Mouse (Mus musculus): ENCODE results near the gene Arid2. TPM values are rescaled to one million over a fixed set of nuclear protein-coding genes. Genes with fewer than 3 reads are reported as not detected.

Gene Arid2
- polyA plus RNA-seq, 3 experiments from 2014 or later: 13.7 to 21.7 (median 17.0) TPM

GRCm38 (mm10) chr15:96345312-96345849 is 58.1 kb downstream of the Arid2 start:
- ATAC-seq: no peak

GRCm38 (mm10) chr15:96351432-96351831 is 64.1 kb downstream of the Arid2 start:
- no peak for ATAC-seq

GRCm38 (mm10) chr15:96358871-96359270 is 71.6 kb downstream of the Arid2 start:
- no peak for ATAC-seq

DNA sequence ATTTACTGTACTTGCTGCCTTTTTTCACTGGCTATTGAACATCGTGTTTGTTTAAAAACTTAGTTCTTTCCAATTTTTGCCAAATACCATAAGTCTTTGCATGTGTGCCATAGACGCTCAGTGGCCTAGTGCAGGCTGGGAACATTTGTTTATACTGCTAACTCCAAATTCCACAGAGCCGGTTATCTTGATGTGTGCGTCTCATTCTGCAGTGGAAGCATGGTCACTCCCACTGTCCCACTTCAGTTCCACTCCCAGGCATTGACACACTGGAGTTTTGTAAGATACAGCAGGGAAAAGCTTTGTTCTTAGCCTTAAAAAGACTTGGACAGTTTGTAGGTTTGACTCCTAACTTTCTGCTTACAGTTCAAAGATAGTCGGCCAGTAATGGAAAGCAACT is 73.3 kb downstream of the Arid2 start:
- ATAC-seq: no peak

- no peak for ATAC-seq
Measured at GRCm38 (mm10) chr15:96365351-96365750, 78.0 kb downstream of the Arid2 start.

DNA sequence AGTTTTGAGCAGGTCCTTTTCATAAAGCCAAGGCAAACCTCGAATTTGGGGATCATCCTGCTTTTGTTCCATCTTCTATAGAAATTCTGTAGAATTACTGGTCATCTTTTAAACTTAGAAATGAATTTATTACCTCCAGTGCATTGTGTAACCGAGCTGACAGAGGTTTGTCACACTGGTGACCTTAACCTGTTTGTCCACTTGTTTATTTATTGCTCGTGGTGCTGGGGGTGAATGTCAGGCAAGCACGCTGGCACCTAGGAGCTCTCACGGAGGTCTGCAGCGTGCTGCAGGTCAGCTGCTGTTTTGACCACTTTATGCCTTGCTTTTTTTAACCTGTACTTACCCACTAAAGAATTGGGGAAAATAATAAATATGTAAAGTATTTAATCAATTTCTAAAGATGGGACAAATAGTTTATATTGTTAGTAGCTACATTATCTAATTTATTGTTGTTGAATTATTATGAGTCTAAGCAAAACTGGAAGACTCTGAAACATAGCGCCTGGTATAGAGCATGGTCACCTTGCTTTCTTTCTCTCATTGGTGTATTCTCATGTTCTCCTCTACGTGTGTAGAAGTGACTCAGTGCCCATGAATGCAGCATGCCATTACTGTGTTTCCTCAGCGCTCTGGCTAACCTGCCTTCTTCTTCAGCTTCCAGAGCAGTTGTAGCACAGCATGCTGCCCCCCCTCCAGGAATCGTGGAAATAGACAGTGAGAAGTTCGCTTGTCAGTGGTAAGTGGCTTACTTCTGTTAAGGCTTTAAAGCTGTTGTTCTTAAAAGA is 79.1 kb downstream of the Arid2 start:
- no peak for ATAC-seq

DNA sequence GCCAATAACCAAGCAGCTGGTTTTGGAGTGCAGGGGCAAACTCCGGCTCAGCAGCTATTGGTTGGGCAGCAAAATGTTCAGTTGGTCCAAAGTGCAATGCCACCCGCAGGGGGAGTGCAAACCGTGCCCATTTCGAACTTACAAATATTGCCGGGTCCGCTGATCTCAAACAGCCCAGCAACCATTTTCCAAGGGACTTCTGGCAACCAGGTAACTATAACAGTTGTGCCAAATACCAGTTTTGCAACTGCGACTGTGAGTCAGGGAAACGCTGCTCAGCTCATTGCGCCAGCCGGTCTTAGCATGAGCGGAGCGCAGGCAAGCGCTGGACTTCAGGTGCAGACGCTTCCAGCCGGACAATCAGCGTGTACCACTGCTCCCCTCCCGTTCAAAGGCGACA is 84.0 kb downstream of the Arid2 start:
- no peak for ATAC-seq

DNA sequence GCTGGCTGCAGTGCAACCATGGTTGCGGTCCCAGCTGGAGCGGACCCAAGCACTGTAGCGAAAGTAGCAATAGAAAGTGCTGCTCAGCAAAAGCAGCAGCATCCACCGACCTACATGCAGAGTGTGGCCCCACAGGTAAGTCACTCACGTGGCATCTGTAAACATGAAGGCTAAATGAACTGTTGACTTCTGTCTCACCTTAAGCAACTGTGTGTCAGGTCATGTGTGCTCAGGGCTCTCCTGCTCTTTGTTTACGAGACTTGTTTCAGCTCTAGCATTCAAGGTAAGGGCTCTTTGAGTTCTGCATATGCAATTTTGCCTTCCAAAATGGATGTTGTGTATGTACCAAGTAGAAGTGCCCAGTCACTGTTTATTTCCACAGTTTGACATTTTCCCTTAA is 85.3 kb downstream of the Arid2 start:
- ATAC-seq: no peak

DNA sequence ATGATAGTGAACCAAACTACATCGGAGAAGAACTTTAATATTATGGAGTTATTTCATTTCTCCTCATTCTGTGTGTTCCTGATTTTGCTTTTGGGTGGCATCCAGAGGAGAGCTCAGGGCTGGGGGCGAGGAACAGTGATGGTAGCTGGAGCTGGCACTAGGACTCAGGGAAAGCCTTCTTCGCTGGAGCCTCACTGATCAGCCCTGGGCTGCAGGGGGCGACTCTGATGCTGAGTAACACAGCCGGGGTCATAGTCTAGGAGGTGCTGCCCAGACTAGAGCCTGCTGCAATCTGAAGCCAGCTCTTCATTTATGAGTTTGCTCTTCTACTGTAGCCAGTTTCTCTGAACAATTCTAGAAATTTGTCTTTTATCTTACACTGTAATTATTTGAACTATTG is 85.8 kb downstream of the Arid2 start:
- no peak for ATAC-seq

DNA sequence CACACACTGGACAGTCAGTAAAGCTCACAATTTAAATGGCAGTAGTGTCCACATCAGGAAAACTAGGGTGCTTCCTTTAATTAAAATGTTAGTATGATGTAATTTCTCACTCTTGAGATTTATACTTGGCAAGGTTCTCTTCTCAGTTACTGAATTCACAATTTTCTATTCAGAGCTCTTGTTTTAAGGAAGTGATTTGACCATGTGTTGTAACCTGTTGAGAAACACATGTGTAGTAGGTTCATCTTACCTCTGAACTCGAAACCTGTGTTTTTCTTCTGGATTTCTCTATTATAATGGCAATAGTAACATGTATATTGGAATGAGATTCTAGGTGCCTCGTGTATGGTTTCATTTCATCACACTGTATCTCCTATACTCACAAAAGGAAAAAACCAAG is 88.9 kb downstream of the Arid2 start:
- no peak for ATAC-seq

DNA sequence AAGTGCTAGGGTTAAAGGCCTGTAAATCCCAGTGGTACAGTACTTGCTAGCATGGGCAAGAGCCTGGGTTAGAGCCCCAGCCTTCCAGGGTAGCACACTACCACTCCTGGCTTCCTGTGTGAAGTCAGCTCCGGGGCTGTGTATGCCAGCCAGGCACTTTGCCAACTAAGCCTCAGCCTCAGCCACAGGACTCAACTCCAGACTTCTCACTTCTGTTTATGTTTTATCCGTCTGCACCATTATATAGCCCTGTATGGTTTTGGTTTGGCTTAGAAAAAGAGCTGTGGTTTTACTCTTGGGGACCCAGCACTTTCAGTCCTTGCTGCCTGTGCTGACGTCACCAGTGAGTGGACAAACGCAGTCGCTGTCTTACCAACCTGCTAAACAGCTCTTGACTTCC is 89.9 kb downstream of the Arid2 start:
- ATAC-seq: no peak

DNA sequence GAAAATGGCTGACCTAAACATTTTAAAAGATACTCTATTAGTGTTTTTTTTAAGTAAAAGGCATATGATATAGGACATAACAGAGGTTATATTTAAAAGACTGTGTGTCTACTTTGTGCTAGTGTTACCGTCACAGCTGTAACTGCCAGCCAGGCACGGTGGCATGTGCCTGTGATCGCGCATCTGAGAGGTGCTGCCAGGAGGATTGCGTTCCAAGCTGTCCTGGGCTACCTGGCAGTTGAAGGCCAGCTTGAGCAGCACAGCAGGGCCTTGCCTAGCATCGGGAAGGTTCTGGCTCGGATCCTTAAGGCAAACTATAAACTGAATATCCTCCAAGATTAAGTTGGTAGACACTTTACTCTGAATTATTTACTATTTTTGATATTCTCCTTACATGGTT is 90.4 kb downstream of the Arid2 start:
- ATAC-seq: no peak

- ATAC-seq: no peak
Measured at GRCm38 (mm10) chr15:96382223-96382622, 94.9 kb downstream of the Arid2 start.

GRCm38 (mm10) chr15:96388565-96388964 is 101.2 kb downstream of the Arid2 start:
- ATAC-seq: no peak

DNA sequence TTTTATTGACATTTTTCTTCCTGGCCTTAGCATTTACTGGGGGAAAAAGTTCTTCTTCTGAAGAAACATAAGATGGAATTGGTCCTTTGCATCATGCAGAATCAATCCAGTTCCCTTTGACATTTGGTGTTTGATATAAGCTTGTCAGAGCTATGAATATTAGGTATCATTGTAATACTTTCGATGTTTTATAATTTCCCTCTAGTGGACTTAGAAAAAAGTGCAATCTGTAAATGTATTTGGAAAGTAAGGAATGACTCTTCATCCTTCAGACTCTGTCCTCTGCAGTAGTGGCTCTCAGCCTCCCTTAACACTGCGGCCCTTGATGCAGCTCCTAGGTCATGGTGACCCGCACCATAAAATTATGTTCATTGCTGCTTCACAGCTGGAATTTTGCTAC is 105.6 kb downstream of the Arid2 start:
- no peak for ATAC-seq

GRCm38 (mm10) chr15:96395071-96395470 is 107.8 kb downstream of the Arid2 start:
- ATAC-seq: no peak

DNA sequence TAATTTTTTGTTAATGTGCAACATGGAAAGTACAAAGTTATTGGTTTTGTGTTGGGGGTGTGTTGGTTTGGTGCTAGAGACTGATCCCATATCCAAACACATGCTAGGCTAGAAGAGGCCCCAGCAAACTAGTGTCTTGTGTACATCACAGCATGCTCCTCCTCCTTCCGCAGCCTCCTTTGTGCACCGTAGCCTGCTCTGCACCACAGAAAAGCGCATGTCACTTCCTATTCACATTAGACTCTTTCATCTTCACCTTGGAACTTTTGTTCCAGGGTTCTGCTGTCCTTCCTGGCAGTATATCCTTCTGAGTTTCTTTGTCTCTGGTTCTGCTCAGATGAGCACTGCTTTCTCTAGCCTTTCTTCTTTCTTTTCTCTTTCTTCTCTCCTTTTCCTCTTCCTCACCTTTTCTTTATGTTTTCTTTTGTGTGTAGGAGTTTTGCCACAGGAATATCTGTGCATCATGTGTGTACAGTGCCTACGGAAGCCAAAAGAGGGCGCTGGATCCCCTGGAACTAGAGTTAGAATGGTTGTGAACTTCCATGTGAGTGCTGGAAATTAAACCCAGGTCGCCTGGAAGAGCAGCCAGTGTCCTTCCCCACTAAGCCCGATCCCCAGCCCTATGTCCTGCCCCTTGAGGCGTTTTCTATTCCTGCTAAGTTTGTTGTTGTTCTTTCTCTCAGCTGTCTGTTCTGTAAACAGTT is 109.5 kb downstream of the Arid2 start:
- ATAC-seq: no peak

GRCm38 (mm10) chr15:96398333-96398732 is 111.0 kb downstream of the Arid2 start:
- no peak for ATAC-seq

DNA sequence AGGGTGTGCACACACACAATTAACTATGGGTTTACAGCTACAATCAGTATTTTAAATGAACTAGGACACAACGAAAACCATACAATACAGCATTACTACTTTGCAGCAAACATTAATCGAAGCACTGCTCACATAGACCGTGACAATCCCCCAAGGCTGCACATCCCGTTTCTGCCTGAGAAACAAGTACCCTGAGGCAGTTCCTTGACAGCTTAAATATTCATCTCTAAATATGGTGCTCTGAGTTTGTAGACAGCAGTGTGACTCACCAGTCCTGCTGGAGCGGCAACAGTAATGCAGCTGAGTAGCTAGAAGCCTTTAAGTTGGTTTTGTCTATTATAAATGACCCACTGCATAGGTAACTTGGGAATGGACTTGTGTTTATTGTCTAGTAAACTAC is 118.2 kb downstream of the Arid2 start:
- ATAC-seq: no peak

DNA sequence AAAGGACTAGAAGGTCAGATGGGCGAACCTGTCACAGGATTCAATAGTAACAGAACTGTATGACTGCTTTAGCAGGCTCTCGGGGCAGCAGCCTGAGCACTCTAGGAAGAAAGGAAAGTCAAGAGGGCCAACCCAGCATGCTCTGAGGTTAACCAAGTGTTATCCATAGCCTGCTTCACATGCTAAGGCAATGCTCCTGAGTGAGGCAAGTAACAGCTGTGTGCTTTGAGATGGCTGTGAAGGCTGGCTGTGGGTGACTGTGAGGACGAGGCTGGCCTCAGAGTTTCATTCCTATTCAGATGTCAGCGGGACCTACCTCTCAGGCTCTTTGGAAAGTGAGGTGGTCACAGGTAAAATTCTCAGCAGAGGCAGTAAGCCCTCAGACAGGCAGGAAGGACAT is 118.9 kb downstream of the Arid2 start:
- ATAC-seq: no peak

DNA sequence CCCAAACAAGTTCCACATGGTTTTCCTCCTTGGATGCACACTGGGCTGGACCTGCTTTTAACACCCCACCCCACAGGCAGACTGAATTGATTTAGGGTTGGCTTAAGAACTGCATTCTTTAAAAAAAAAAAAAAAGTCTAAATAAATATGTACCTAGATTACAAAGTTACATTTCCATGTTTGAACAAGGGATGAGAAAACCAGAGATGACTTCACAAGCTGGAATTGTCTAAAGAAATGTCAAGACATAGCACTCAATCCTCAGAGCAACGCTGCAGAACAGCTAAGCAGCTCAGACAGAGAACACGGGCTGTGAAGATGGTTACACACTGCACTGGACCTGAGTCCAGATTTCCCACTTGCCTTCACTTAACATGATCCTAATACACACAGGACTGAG is 119.8 kb downstream of the Arid2 start:
- no peak for ATAC-seq

- ATAC-seq: no peak
Measured at GRCm38 (mm10) chr15:96408717-96409121, 121.4 kb downstream of the Arid2 start.

- ATAC-seq: no peak
Measured at GRCm38 (mm10) chr15:96418161-96418560, 130.8 kb downstream of the Arid2 start.

DNA sequence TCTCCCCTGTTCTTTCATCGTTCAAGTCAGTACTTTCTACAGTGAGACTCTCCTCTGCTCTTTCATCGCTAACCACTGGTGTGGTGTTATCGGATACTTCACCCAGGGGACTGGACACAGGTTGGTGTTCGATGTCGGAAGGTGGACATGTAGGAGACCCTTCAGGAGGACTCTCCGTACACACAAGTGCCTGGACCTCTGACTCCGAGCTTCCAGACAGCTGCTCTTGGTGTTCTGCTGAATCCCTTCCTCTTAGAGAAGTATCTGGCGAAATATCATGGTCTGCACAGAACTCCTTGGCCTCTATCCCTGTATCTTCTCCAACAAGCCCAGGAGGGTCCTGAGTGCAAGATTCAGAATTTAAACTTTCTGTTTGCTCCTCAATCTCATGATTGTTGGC is 132.6 kb downstream of the Arid2 start:
- ATAC-seq: no peak

All from inflammation-experienced regulatory T-cells, adult 6 months (primary cell).